Mouse (Mus musculus) limb, embryonic 10.5 days (tissue): ENCODE data around the gene Mrps17. TPM values are rescaled to one million over a fixed set of nuclear protein-coding genes. Genes with fewer than 3 reads are reported as not detected.

Experiments used
- DNase-seq: peaks from one replicate; pipeline ENCODE4 v3.0.0-alpha.2; 2017; ENCODE audit warnings: low spot score
- H3K27ac ChIP-seq: fragments of 300-500 bp; sonication (generic); 2 replicates; pipeline ENCODE4 v1.5.1; 2016; ENCODE audit warnings: mild to moderate bottlenecking
- H3K27me3 ChIP-seq: fragments of 300-500 bp; sonication (generic); 2 replicates; pipeline ENCODE4 v1.6.1; 2016; ENCODE audit warnings: low read depth, mild to moderate bottlenecking; ENCODE audit not compliant: poor library complexity, severe bottlenecking
- H3K36me3 ChIP-seq: fragments of 300-500 bp; sonication (generic); 2 replicates; pipeline ENCODE4 v1.6.1; 2016; ENCODE audit warnings: mild to moderate bottlenecking, moderate library complexity
- H3K4me1 ChIP-seq: fragments of 300-500 bp; sonication (generic); 2 replicates; pipeline ENCODE4 v1.6.1; 2016
- H3K4me3 ChIP-seq: fragments of 300-500 bp; sonication (generic); 2 replicates; pipeline ENCODE4 v1.5.1; 2016; ENCODE audit warnings: mild to moderate bottlenecking, moderate library complexity
- H3K9me3 ChIP-seq: fragments of 300-500 bp; sonication (generic); replicated peaks from 2 replicates; pipeline ENCODE4 v1.6.1; 2016; ENCODE audit warnings: mild to moderate bottlenecking
- WGBS: fragments of 180-500 bp; shearing (Covaris S2); methylation state at CpG from one replicate; pipeline ENCODE4 v1.1.7; 2016; 5-methylcytosine and 5-hydroxymethylcytosine counted together
- polyA plus RNA-seq: library from polyadenylated mRNA; unstranded; fragments of >200 nt; fragmentation: Nextera tagmentation; extraction: Ambion mirVana; gene quantifications from 2 replicates; pipeline ENCODE4 v1.2.1, GENCODE M21; 2016

The Mrps17 gene
- polyA plus RNA-seq, 1 experiment from 2014 or later: 187 TPM

- Histone ChIP-seq H3K4me1 (peaks cover 6% of the 10 kb centered on the region; the same call in 1 of the 2 replicates), H3K27ac (no peak overlapping the region), H3K36me3 (peaks cover 15% of the 10 kb centered on the region), H3K9me3 (no peaks in the 10 kb centered on the region), H3K27me3 (no peaks in the 10 kb centered on the region), H3K4me3 (no peak overlapping the region)
- no peak for DNase-seq
- WGBS: 86% methylated on average over 13 of the region's 13 CpGs
These were observed 44.7 kb downstream of the Mrps17 start for GRCm38 (mm10) chr5:129759929-129760480.

GRCm38 (mm10) chr5:129761865-129762540, 46.7 kb downstream of the Mrps17 start:
- 74% methylated on average over 18 of the region's 18 CpGs for WGBS
- Histone ChIP-seq H3K36me3 (peaks cover 15% of the 10 kb centered on the region), H3K27me3 (no peaks in the 10 kb centered on the region), H3K4me3 (no peak overlapping the region), H3K4me1 (peaks cover 6% of the 10 kb centered on the region; the same call in 1 of the 2 replicates), H3K9me3 (no peaks in the 10 kb centered on the region), H3K27ac (peak overlapping the region; percentile 69)
- DNase-seq: no peak

DNA sequence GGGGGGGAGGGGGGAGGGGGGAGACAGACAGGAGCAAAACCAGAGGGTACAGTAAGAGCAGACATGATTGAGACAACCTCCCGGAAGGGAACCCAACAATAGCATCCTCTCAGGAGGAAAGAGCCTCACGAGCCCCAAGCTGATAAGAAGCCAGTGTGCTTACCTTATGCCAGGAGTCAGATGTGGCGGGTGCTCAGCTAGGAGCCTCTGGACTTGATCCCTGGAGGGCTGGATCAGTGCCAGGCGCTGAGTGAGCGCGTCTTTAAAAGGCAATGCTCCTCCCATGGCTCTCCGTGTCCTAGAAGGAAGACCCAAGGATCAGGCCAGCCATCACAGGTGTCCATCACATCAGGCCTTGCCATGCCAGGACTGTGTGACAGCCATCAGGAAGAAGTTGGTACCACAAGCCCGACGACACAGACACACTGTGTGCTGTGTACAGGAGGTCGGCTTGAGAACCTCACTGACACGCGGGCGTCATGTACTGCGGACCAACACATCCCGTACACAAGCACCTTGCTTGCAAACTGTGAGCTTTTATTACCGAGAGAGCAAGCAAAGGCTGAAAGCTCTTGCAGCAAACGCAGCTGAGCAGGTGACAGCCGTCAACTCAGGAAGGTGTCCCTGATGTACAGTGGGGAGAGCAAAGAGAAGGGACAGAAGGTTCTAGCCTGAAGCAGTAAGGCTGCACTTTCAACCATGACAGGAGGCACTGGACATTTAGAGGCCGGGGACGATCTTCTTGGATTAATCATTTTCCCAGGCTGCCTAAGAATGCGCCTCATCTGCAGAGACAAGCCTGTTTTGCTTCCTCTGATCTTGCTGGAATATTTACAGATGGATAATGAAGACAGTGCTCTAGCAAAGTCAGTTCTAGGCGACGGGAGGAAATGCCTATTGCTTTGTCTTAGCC, 55.4 kb downstream of the Mrps17 start:
- Histone ChIP-seq H3K4me1 (no peaks in the 10 kb centered on the region), H3K27ac (no peak overlapping the region), H3K27me3 (no peaks in the 10 kb centered on the region), H3K4me3 (no peak overlapping the region), H3K36me3 (peaks cover 34% of the 10 kb centered on the region), H3K9me3 (no peaks in the 10 kb centered on the region)
- DNase-seq: no peak
- 90% methylated on average over 23 of the region's 23 CpGs for WGBS

Other genes with a start within 250 kb of the Mrps17 start
- 54.4 and 57.5 TPM in 2 replicates for gene Sfswap, start 214.3 kb upstream of the Mrps17 start, polyA plus RNA-seq
- 1.4 and 1.5 TPM in 2 replicates for gene Mmp17, start 131.3 kb upstream of the Mrps17 start, polyA plus RNA-seq
- 5.9 and 7.0 TPM in 2 replicates for gene Zfp11, start 45.4 kb upstream of the Mrps17 start, polyA plus RNA-seq
- gene Sept14, start 7.0 kb upstream of the Mrps17 start, polyA plus RNA-seq: not detected in 2 replicates
- 59.6 and 75.0 TPM in 2 replicates for gene Nipsnap2, start 9.6 kb downstream of the Mrps17 start, polyA plus RNA-seq
- 33.8 and 34.0 TPM in 2 replicates for gene Psph, start 72.0 kb downstream of the Mrps17 start, polyA plus RNA-seq
- 36.8 and 43.5 TPM in 2 replicates for gene Sumf2, start 131.5 kb downstream of the Mrps17 start, polyA plus RNA-seq
- gene Chchd2, start 172.0 kb downstream of the Mrps17 start, polyA plus RNA-seq: 1,262 and 1,296 TPM in 2 replicates
- 10.1 and 12.2 TPM in 2 replicates for gene Zbed5, start 180.2 kb downstream of the Mrps17 start, polyA plus RNA-seq
- gene Phkg1, start 183.1 kb downstream of the Mrps17 start, polyA plus RNA-seq: 0.20 and 0.31 TPM in 2 replicates
- 2.7 and 4.5 TPM in 2 replicates for gene Nupr1l, start 193.0 kb downstream of the Mrps17 start, polyA plus RNA-seq
- gene Vkorc1l1, start 226.5 kb downstream of the Mrps17 start, polyA plus RNA-seq: 34.4 and 36.7 TPM in 2 replicates